Mouse (Mus musculus) heart, embryonic 13.5 days (tissue): ENCODE data around the gene Fcrla. TPM values are rescaled to one million over a fixed set of nuclear protein-coding genes. Genes with fewer than 3 reads are reported as not detected.

ENCODE experiments used
- ATAC-seq: fragments of 200-750 bp; cut with Nextera tagmentation; 2 replicates; pipeline ENCODE4 v1.8.0; 2017; ENCODE audit warnings: moderate TSS enrichment; ENCODE audit not compliant: insufficient number of reproducible peaks, low FRiP score, low TSS enrichment; ENCODE audit errors: extremely low read depth
- H3K27ac ChIP-seq: fragments of 300-500 bp; sonication (generic); replicated peaks from 2 replicates; pipeline ENCODE4 v1.5.1; 2015; ENCODE audit warnings: moderate library complexity, mild to moderate bottlenecking, inconsistent platforms
- H3K27me3 ChIP-seq: fragments of 300-500 bp; sonication (generic); replicated peaks from 2 replicates; pipeline ENCODE4 v1.6.1; 2015; ENCODE audit warnings: mild to moderate bottlenecking, inconsistent platforms
- H3K36me3 ChIP-seq: fragments of 300-500 bp; sonication (generic); 2 replicates; pipeline ENCODE4 v1.6.1; 2015; ENCODE audit warnings: mild to moderate bottlenecking, inconsistent platforms
- H3K4me1 ChIP-seq: fragments of 300-500 bp; sonication (generic); 2 replicates; pipeline ENCODE4 v1.6.1; 2015; ENCODE audit warnings: inconsistent platforms
- H3K4me2 ChIP-seq: fragments of 300-500 bp; sonication (generic); 2 replicates; pipeline ENCODE4 v1.6.1; 2015; ENCODE audit warnings: inconsistent platforms, mild to moderate bottlenecking, moderate library complexity
- H3K4me3 ChIP-seq: fragments of 300-500 bp; sonication (generic); 2 replicates; pipeline ENCODE4 v1.5.1; 2015; ENCODE audit warnings: moderate library complexity, mild to moderate bottlenecking, inconsistent platforms
- H3K9ac ChIP-seq: fragments of 300-500 bp; sonication (generic); 2 replicates; pipeline ENCODE4 v1.6.1; 2015; ENCODE audit warnings: inconsistent platforms, mild to moderate bottlenecking, moderate library complexity
- H3K9me3 ChIP-seq: fragments of 300-500 bp; sonication (generic); 2 replicates; pipeline ENCODE4 v1.6.1; 2016; ENCODE audit warnings: inconsistent platforms
- WGBS: fragments of 180-500 bp; shearing (Covaris S2); methylation state at CpG from one replicate; pipeline ENCODE4 v1.1.7; 2015; ENCODE audit warnings: mixed read lengths; 5-methylcytosine and 5-hydroxymethylcytosine counted together
- polyA plus RNA-seq: library from polyadenylated mRNA; unstranded; fragments of >200 nt; fragmentation: Nextera tagmentation; extraction: Ambion mirVana; gene quantifications from 2 replicates; pipeline ENCODE4 v1.2.1, GENCODE M21; 2015

Fcrla gene
- polyA plus RNA-seq, 1 experiment from 2014 or later, result 0.20 TPM

GRCm38 (mm10) chr1:170884978-170885561 lies 42.3 kb downstream of the Fcrla start, which contains the start of the genes Gm26620 and Dusp12:
Gm26620 (plus strand) TSS chr1:170885065.
Dusp12 (minus strand) TSS chr1:170885540.
- WGBS, result under 1% methylated on average over 46 of the region's 46 CpGs
- ATAC-seq, result peak; percentile 73
- peaks cover 22% of the 10 kb centered on the region for H3K4me1 ChIP-seq

GRCm38 (mm10) chr1:170884390-170884789 lies 43.0 kb downstream of the Fcrla start:
- no peaks in the 10 kb centered on the region for H3K27me3 ChIP-seq
- 21% methylated on average over 8 of the region's 8 CpGs for WGBS
- no peak for ATAC-seq
- no peaks in the 10 kb centered on the region for H3K9me3 ChIP-seq
- peak overlapping the region; percentile 71 for H3K4me3 ChIP-seq
- peak overlapping the region; percentile 89 for H3K9ac ChIP-seq
- peaks cover 26% of the 10 kb centered on the region for H3K36me3 ChIP-seq
- H3K4me1 ChIP-seq, result peaks cover 22% of the 10 kb centered on the region
- no peak overlapping the region for H3K27ac ChIP-seq
- peak overlapping the region; percentile 85 for H3K4me2 ChIP-seq

More at GRCm38 (mm10) chr1:170884978-170885561, 42.3 kb downstream of the Fcrla start, which contains the start of the genes Gm26620 and Dusp12:
- H3K9ac ChIP-seq, result peak within 1 kb of the TSS; percentile 89
- peak within 1 kb of the TSS; percentile 46 for H3K27ac ChIP-seq
- no peaks in the 10 kb centered on the region for H3K27me3 ChIP-seq
- H3K9me3 ChIP-seq, result no peaks in the 10 kb centered on the region
- peak within 1 kb of the TSS; percentile 71 for H3K4me3 ChIP-seq
- peak within 1 kb of the TSS; percentile 85 for H3K4me2 ChIP-seq
- peaks cover 21% of the 10 kb centered on the region for H3K36me3 ChIP-seq

- Histone ChIP-seq H3K9ac (no peak overlapping the region; the same call in 1 of the 2 replicates), H3K9me3 (no peaks in the 10 kb centered on the region), H3K4me3 (no peak overlapping the region), H3K27me3 (no peaks in the 10 kb centered on the region), H3K4me1 (peaks cover 22% of the 10 kb centered on the region), H3K36me3 (peaks cover 36% of the 10 kb centered on the region), H3K27ac (no peak overlapping the region), H3K4me2 (no peak overlapping the region)
- ATAC-seq, result no peak
- 85% methylated on average over 5 of the region's 5 CpGs for WGBS
These were observed 44.4 kb downstream of the Fcrla start for GRCm38 (mm10) chr1:170882915-170883485.

GRCm38 (mm10) chr1:170876906-170877305 lies 50.5 kb downstream of the Fcrla start:
- no peak for ATAC-seq
- H3K27me3 ChIP-seq, result no peaks in the 10 kb centered on the region
- H3K27ac ChIP-seq, result no peak overlapping the region
- no peak overlapping the region for H3K9ac ChIP-seq
- peaks cover 85% of the 10 kb centered on the region for H3K36me3 ChIP-seq
- WGBS, result 57% methylated on average over 5 of the region's 5 CpGs
- H3K4me1 ChIP-seq, result peaks cover 5% of the 10 kb centered on the region; the same call in 1 of the 2 replicates
- no peak overlapping the region for H3K4me2 ChIP-seq
- no peaks in the 10 kb centered on the region for H3K9me3 ChIP-seq
- H3K4me3 ChIP-seq, result no peak overlapping the region

GRCm38 (mm10) chr1:170875676-170876075 lies 51.7 kb downstream of the Fcrla start:
- no peak overlapping the region for H3K4me2 ChIP-seq
- WGBS, result 83% methylated on average over 3 of the region's 3 CpGs
- ATAC-seq, result no peak
- no peak overlapping the region for H3K27ac ChIP-seq
- no peak overlapping the region for H3K9ac ChIP-seq
- H3K4me3 ChIP-seq, result no peak overlapping the region
- H3K4me1 ChIP-seq, result peaks cover 5% of the 10 kb centered on the region; the same call in 1 of the 2 replicates
- no peaks in the 10 kb centered on the region for H3K9me3 ChIP-seq
- H3K36me3 ChIP-seq, result peaks cover 79% of the 10 kb centered on the region
- no peaks in the 10 kb centered on the region for H3K27me3 ChIP-seq

- ATAC-seq, result no peak
- peaks cover 7% of the 10 kb centered on the region for H3K4me1 ChIP-seq
- H3K9me3 ChIP-seq, result no peaks in the 10 kb centered on the region
- no peak overlapping the region for H3K4me2 ChIP-seq
- H3K27ac ChIP-seq, result no peak overlapping the region
- peaks cover 48% of the 10 kb centered on the region for H3K36me3 ChIP-seq
- no peaks in the 10 kb centered on the region for H3K27me3 ChIP-seq
- no peak overlapping the region for H3K9ac ChIP-seq
- WGBS, result 89% methylated on average over 2 of the region's 2 CpGs
- no peak overlapping the region for H3K4me3 ChIP-seq
These were observed 55.4 kb downstream of the Fcrla start for GRCm38 (mm10) chr1:170871961-170872360.

- H3K9me3 ChIP-seq, result no peaks in the 10 kb centered on the region
- H3K4me1 ChIP-seq, result peaks cover 10% of the 10 kb centered on the region
- no peaks in the 10 kb centered on the region for H3K27me3 ChIP-seq
- peaks cover 42% of the 10 kb centered on the region for H3K36me3 ChIP-seq
- H3K4me3 ChIP-seq, result no peak overlapping the region
- H3K9ac ChIP-seq, result no peak overlapping the region
- no peak overlapping the region for H3K27ac ChIP-seq
- no peak for ATAC-seq
- H3K4me2 ChIP-seq, result no peak overlapping the region
- WGBS, result 85% methylated on average over 6 of the region's 6 CpGs
These were observed 56.0 kb downstream of the Fcrla start for GRCm38 (mm10) chr1:170871402-170871801.

- Histone ChIP-seq H3K9me3 (no peaks in the 10 kb centered on the region), H3K9ac (peak overlapping the region; percentile 96), H3K27me3 (no peaks in the 10 kb centered on the region), H3K4me1 (peaks cover 23% of the 10 kb centered on the region), H3K4me3 (peak overlapping the region; percentile 97), H3K4me2 (peak overlapping the region; percentile 80), H3K27ac (no peak overlapping the region), H3K36me3 (peaks cover 21% of the 10 kb centered on the region)
- 17% methylated on average over 14 of the region's 14 CpGs for WGBS
- ATAC-seq, result no peak
These were observed 58.5 kb downstream of the Fcrla start for GRCm38 (mm10) chr1:170868905-170869283.

GRCm38 (mm10) chr1:170868107-170868904 lies 59.1 kb downstream of the Fcrla start:
- peak overlapping the region; percentile 90; the same call in 1 of the 2 replicates for H3K27ac ChIP-seq
- peak; percentile 67; the same call in 1 of the 2 replicates for ATAC-seq
- 1% methylated on average over 33 of the region's 33 CpGs for WGBS
- H3K27me3 ChIP-seq, result no peaks in the 10 kb centered on the region
- H3K4me2 ChIP-seq, result peak overlapping the region; percentile 80
- peak overlapping the region; percentile 96 for H3K9ac ChIP-seq
- H3K4me3 ChIP-seq, result peak overlapping the region; percentile 97
- H3K9me3 ChIP-seq, result no peaks in the 10 kb centered on the region
- H3K36me3 ChIP-seq, result peaks cover 17% of the 10 kb centered on the region
- H3K4me1 ChIP-seq, result peaks cover 29% of the 10 kb centered on the region

GRCm38 (mm10) chr1:170867691-170868105 lies 59.7 kb downstream of the Fcrla start, which contains the start of gene Atf6:
Atf6 (minus strand) TSS chr1:170867771.
- peak within 1 kb of the TSS; percentile 97 for H3K4me3 ChIP-seq
- peaks cover 14% of the 10 kb centered on the region for H3K36me3 ChIP-seq
- H3K9me3 ChIP-seq, result no peaks in the 10 kb centered on the region
- WGBS, result 0% methylated on average over 25 of the region's 25 CpGs
- H3K27me3 ChIP-seq, result no peaks in the 10 kb centered on the region
- H3K4me2 ChIP-seq, result peak within 1 kb of the TSS; percentile 80
- H3K9ac ChIP-seq, result peak within 1 kb of the TSS; percentile 96
- peaks cover 33% of the 10 kb centered on the region for H3K4me1 ChIP-seq
- peak; percentile 73; the same call in 1 of the 2 replicates for ATAC-seq
- H3K27ac ChIP-seq, result peak within 1 kb of the TSS; percentile 90
